Mouse (Mus musculus): ENCODE results near the gene Csnka2ip.

GRCm38 (mm10) chr16:64524051-64524645 lies 78.1 kb downstream of the Csnka2ip start:
- TF ChIP-seq CTCF (IDR thresholded peaks at IDR 0.05; ENCODE audit: low read depth, low read length) (no peak), POLR2A (IDR thresholded peaks at IDR 0.05; ENCODE audit: extremely low read depth, insufficient read depth, low read length) (no peak)

Data from liver, adult 2 months (tissue).